Mouse (Mus musculus): ENCODE data around the gene Efna2.

Efna2 gene

GRCm38 (mm10) chr10:80141786-80142529, 37.3 kb upstream of the Efna2 start:
- peak; percentile 98 for DNase-seq (ENCODE audit: low read depth, low spot score)

DNA sequence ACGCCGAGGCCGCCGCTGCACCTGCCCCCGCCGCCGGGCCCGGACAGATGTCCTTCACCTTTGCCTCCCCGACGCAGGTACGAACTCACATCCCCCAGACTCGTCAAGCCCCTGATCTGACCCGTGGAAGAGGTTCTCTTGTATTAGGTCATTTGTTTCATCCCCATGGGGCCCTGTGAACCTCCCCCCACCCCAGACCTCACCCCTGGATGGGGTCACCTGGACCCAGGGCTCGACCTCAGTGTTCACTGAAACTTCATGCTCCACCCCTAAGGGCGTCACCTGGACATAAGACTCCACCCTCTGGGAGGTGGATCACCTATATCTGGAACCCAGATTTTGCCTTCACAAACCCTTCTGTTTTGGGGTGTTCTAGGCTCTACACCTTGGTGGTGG, 36.8 kb upstream of the Efna2 start:
- DNase-seq (ENCODE audit: low read depth, low spot score) = no peak

DNA sequence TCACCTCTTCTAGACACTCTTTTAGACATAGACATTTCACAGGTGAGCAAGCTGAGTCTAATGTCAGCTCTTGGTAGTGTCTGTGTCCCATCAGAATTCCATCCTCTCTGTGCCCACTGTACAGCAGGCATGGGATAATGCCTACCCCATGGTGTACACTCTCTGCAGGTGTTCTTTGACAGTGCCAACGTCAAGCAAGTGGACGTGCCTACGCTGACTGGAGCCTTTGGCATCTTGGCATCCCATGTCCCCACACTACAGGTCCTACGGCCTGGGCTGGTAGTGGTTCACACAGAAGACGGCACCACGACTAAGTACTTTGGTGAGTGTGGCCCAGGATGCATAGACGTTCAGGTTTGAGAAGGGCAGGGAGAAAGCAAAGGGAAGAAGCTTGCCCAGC, 35.6 kb upstream of the Efna2 start:
- DNase-seq (ENCODE audit: low read depth, low spot score) = no peak

- DNase-seq (ENCODE audit: low read depth, low spot score) = no peak
Measured at GRCm38 (mm10) chr10:80144159-80144558, 35.1 kb upstream of the Efna2 start.

GRCm38 (mm10) chr10:80144864-80145838, 34.1 kb upstream of the Efna2 start:
- DNase-seq (ENCODE audit: low read depth, low spot score) = no peak

GRCm38 (mm10) chr10:80145896-80146295, 33.4 kb upstream of the Efna2 start:
- DNase-seq (ENCODE audit: low read depth, low spot score) = no peak

DNA sequence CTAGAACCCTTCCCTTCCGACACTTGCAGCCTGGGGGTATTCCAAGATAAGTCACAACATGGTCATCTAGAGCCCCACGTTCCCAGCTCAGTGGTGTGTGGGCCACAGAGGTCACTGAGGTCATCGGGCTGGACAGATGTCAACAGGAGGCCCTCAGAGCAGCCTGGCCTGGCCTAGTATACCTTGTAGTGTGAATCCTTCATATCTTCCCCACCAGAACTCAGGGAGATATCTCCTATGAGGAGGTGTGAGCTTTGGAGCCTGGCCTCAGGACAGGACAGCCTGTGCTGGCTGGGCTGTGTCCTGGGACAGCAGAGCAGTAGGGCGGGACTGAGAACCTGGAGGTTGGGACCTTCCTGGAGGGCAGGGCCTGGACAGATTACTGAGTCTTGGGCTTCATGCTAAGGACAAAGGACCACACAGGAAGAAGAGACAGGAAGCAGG, 32.7 kb upstream of the Efna2 start:
- DNase-seq (ENCODE audit: low read depth, low spot score) = no peak

- no peak for DNase-seq (ENCODE audit: low read depth, low spot score)
Measured at GRCm38 (mm10) chr10:80147146-80147718, 32.0 kb upstream of the Efna2 start.

GRCm38 (mm10) chr10:80147719-80148601, 31.3 kb upstream of the Efna2 start, which contains the start of gene Midn:
Midn (plus strand) TSS chr10:80148272.
- no peak for DNase-seq (ENCODE audit: low read depth, low spot score)

DNA sequence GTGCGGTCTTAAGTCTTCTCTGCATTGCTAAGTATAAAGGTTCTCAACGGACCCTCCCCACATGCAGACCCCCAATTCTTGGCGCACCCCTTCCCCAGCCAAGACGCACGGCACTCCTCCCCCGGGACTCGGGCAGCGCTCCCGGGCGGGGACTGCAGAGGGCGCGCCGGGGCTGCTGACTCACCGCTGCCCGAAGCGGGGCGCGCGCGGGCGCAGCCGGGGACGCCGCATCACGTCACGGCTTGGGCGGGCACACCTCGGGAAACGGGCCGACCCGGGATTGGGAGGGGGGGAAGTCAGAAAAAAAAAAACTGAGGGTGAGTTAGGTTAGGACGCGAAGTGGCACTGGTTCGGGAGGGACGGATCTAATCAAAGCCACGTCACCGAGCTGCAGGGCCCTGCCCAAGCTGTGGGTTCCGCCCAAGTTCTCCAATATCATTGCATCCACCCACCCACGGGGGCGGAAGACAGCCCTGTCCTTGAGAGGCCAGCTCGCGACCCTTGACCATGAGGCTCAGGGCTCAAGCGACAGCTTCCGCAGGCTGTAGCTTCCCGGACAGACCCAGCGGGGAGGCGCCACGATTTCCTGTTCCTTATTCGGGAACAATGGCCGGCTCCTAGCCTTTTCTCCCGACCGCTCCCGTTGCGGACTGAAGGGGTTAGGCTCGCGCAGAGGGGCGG, 30.5 kb upstream of the Efna2 start:
- no peak for DNase-seq (ENCODE audit: low read depth, low spot score)

DNA sequence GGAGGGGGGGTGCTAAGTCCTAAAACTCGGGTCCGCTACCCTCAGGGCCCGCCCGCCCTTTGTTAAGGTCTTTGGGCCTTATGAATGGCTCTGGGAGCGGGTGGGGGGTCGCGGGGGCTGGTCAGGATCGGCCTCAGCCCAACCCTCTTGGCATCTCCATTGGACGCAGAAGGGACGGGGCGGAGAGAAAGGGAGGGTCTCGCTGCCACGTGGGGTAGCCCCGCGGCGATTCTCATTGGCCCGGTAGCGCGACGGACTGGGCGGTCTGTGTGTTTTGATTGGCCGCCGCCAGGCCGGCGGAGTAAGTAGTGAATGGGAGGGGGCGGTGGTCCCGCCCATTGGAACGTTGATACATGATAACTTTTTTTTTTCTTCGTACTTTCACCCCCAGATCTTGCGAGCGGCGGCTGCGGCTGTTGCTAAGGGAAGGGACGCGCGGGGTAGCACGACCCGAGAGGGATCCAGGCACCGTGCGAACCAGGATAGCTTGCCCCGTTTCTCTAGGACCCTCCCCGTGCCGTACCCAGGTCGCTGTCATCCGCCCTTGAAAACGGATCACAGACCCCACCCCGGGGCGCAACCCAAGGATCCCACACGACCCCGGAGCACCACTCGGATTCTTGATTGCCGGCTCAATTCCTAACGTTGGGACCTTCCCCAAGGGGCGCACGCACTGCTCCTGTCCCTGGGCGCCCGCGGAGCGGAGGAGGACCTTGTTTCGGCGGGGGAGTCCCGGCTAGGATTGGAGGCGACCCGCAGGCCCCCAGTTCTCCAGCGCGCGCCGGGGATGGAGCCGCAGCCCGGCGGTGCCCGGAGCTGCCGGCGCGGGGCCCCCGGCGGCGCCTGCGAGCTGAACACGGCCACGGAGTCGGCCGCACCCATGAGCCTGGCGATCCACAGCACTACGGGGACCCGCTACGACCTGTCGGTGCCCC, 29.7 kb upstream of the Efna2 start:
- peak; percentile 99 for DNase-seq (ENCODE audit: low read depth, low spot score)

DNA sequence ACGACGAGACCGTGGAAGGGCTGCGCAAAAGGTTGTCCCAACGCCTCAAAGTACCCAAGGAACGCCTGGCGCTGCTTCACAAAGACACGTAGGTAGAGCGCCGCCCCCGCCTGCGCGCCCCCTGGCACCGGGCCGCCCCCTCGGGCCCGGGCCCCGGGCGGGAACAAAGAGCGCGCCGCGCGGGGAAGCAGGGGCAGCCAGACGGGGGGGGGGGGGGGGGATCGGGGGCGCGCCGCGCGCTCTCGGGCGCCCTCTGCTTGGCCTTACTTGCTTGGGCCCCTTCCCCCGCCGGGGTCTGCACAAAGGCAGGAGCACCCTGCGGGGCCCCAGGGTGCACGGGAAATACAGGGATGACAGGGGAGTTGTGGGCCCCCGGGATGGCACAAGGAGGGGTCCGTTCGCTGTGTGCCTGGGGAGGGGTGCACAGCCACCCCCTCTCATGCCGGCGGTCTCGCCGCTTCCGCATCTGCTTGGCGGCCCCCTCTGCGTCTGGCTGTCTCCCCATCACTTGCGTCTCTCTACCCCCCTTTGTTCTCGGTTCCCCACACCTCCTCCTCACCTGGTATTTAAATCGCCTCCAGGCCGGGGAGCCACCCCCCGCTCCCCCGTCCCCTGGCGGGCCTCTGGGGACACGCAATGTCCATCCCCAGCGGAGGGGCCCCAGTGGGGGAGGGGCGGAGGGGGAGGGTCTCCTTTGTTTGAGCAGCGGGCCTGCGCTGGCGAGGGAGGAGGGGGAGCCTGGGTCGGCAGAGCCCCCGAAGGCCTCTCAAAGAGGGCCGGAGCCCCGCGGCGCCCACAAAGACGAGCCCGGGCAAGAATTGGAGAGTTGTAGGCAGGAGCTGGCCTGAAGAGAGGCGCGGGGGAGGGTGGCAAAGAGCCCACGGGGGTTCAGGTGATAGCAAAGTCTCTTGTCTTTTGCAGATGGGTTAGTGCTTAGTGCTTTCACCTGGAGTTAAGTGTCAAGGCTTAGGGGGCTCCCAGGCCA, 28.8 kb upstream of the Efna2 start:
- DNase-seq (ENCODE audit: low read depth, low spot score) = no peak

DNA sequence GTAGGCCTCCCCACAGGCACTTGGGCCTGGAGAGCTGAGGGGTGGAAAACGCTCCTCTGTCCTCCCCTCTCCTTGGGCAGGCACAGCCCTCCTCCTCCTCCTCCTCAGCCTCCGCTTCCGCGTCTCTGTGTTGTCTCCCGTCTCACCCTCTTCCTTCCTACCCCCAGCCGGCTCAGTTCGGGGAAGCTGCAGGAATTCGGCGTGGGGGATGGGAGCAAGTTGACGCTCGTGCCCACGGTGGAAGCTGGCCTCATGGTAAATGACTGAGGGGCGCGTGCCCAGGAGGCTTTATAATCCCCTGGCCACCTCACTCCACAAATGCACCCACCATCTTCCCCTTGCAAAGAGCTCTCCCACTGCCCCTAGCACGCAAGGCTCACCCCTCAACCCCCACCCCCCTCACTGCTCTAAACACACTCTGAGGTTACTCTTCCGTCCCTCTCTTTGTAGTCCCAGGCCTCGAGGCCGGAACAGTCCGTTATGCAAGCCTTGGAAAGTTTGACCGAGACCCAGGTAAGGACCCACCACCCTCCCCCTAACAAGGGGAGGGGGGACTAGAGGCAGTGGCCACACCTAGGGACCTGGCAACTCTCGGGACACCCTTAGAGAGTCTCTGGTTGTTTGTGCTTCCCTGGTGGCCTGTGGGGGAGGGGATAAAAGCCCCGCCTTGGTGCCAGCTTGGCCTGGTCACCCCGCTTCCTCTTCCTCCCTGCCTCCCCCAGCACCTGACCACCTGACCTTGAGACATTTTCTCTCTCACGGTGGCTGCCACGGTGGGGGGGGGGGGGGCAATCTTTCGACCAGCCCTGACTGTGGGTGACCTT, 27.9 kb upstream of the Efna2 start:
- no peak for DNase-seq (ENCODE audit: low read depth, low spot score)

DNA sequence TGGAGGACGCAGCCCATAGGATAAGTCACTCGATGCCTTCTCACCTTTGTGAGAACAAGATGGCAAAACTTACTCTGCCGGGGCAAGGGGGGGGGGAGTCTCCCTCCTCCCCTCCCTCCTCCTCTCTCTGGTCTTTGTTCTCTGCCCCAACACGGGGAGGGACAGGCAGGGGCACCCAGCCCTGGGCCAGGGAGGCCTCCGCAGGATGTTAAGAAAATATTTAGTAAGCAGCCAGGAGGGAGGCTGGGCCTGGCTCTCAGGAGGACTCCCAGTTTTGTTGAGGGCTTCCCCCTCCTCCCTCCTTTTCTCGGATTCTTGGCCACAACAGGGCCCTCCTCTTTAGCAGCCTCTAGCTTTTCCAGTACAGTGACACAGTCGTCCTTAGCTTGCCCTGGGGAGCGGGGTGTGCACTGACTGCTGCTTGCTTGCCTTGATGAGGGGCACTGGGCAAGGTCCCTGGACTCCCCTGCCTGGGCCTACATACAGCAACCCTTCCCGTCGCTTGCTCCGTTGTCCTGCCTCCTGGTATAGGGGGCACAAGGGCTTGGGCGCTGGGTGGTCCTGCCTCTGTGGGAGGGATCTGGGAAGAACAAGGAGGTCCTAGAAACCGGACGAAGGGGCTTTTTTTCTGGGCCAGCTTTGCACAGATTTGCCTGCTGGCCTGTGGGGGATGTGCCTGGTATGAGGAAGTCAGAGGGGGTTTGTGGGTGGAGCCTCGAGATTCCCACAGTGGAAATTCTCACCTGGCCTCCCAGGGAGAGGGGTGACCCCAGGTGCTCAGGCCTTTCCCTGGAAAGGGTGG, 27.0 kb upstream of the Efna2 start:
- DNase-seq (ENCODE audit: low read depth, low spot score) = no peak

- no peak for DNase-seq (ENCODE audit: low read depth, low spot score)
Measured at GRCm38 (mm10) chr10:80152873-80153260, 26.4 kb upstream of the Efna2 start.

- DNase-seq (ENCODE audit: low read depth, low spot score) = no peak
Measured at GRCm38 (mm10) chr10:80153713-80154112, 25.6 kb upstream of the Efna2 start.

DNA sequence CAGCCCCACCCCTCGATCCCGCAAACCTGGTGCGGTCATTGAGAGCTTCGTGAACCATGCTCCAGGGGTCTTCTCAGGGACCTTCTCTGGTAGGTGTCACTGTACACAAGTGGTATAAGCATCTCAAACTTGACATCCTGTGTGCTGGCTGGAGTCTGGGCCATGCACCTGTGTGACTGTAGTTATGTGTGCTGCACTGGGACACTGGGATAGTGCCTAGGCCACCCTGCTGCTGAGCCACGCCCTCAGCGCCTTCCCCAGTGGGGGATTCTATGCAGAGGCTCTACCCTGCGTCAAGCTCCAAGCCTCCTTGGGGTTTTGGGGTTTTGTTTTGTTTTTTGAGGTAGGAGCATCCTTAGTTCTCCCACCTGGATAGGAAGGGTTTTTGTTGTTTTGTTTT, 24.9 kb upstream of the Efna2 start:
- DNase-seq (ENCODE audit: low read depth, low spot score) = no peak

Data from brain, embryonic 18.5 days (tissue).